Mouse (Mus musculus) gastrocnemius, postnatal 14 days (tissue): ENCODE measurements around the gene Deaf1. TPM values are rescaled to one million over a fixed set of nuclear protein-coding genes. Genes with fewer than 3 reads are reported as not detected.

Experiments
- DNase-seq: peaks from one replicate; pipeline ENCODE4 v3.0.0; 2021; ENCODE audit warnings: mixed read lengths
- intact Hi-C: fragments of 180-260 bp; cut with DNase I; formaldehyde crosslinking; loops from one replicate; pipeline ENCODE4 v1.15.1; 2025; ENCODE audit warnings: low total_unique reads
- total RNA-seq, 2 experiments: library from RNA; stranded (reverse); gene quantifications; 2 replicates each; pipeline ENCODE4 v1.2.3; 2021

Gene Deaf1
- total RNA-seq, 2 experiments from 2014 or later = 15.5 to 18.9 TPM

- intact Hi-C loops = no loop called here
- no peak for DNase-seq
These were observed 23.0 kb downstream of the Deaf1 start for GRCm38 (mm10) chr7:141304537-141304936.

DNA sequence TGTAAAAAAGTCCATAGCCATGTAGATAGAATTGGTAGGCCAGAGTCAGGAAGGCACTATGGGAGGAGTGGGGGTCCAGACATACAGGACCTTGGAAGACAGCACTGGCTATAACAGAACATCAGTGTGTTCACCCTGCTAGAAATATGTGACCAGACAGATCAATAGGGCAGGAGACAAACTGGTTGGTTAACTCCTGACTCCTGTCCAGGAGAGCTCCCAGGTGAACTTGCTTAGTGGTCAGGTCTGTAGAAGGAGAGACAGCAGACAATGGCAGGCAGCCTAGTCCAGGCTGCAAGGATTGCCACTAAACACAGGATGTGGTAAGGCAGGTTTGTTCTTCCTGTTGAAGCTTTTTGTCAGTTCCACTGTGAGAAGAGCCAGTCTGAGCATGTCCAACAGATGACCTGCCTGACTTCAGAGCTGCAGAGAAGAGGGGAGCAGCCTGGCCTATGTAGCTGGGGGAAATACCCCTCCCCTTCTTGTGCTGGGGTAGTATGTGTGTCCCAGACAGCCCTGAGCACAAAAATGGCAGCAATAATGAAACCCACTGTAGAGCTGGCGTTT lies 24.7 kb downstream of the Deaf1 start:
- intact Hi-C loops = no loop called here
- no peak for DNase-seq

GRCm38 (mm10) chr7:141301386-141301785 lies 26.1 kb downstream of the Deaf1 start:
- DNase-seq = no peak
- intact Hi-C loops = no loop called here

- DNase-seq = no peak
These were observed 28.3 kb downstream of the Deaf1 start for GRCm38 (mm10) chr7:141299175-141299574.

GRCm38 (mm10) chr7:141297926-141298650 lies 29.4 kb downstream of the Deaf1 start:
- intact Hi-C loops = no loop called here

More at GRCm38 (mm10) chr7:141299175-141299574, 28.3 kb downstream of the Deaf1 start:
- intact Hi-C loops = no loop called here

DNA sequence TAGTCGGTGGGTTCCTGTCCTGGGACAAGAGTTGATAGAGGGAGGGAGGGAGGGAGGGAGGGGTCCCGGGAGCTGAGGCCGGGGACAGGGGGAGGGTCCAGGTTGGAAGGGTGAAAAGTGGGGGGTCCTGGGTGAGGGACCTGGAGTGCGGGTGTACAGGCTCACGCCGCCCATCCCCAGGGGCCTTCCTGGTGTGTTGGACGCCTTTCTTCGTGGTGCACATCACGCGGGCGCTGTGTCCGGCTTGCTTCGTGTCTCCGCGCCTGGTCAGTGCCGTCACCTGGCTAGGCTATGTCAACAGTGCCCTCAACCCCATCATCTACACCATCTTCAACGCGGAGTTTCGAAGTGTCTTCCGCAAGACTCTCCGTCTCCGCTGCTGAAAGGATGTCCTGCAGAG lies 33.0 kb downstream of the Deaf1 start:
- DNase-seq = no peak
- intact Hi-C loops = no loop called here

More at GRCm38 (mm10) chr7:141297926-141298650, 29.4 kb downstream of the Deaf1 start:
- DNase-seq = no peak

GRCm38 (mm10) chr7:141293852-141294471 lies 33.5 kb downstream of the Deaf1 start:
- intact Hi-C loops = no loop called here

DNA sequence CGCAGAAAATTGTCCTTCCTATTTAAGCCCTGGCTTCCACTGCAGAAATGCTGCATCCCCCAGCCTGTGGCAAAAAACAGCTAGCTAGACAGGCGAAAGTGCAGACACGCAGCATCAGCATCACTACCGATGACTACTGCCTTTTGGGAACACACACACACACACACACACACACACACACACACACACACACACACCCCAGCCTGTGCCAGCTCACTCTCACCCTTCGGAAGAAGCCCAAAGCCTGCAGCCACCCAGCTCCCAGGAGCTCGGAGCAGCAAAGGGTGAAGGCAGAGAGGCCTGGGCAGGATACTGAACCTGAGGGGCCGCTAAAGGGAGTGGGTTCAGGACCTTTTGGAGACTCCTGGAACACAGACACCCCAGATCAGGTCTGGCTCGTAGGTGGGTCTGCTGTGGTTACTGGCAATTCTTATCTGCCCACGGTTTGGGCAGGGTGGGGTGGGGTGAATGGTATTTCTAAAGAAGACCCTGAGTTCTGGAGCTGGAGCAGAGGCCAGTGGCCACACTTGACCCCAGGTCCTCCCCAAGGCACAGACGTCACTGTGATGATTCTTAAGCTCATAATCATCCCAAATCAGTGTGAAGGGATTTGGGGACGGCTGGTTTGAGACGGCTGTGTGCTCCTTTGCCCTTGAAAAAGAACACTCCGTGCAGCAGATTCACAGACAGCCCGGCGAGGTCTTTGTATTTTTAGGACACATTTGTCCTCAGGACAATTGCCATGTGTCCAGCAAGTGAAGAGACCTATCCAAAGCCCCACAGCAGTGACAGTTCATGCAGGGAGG lies 34.7 kb downstream of the Deaf1 start:
- no peak for DNase-seq
- intact Hi-C loops = no loop called here

More at GRCm38 (mm10) chr7:141293852-141294471, 33.5 kb downstream of the Deaf1 start:
- DNase-seq = peak; percentile 55

DNA sequence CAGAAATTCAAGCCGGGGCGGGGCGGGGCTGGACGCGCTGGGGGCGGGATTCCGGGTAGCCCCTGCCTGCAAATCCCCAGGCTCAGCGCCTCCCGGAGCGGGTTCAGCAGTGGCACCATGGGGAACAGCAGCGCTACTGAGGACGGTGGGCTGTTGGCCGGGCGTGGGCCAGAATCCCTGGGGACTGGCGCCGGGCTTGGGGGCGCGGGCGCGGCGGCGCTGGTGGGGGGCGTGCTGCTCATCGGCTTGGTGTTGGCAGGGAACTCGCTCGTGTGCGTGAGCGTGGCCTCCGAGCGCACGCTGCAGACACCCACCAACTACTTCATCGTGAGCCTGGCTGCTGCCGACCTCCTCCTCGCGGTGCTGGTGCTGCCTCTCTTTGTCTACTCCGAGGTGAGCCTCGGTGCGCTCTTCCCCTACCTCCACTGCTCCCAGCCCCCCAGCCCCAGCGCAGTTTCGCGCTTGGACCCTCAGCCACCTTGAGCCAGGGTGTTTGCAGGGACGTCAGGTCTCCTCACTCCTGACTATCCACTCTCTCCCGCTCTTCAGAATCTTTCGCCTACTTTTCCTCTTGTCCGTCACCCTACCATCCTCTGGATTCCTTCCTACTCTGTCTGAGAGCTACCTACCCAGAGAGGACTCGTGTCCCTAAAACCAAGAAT lies 35.4 kb downstream of the Deaf1 start, which contains the start of gene Drd4:
Gene Drd4 (plus strand): TSS at position 86 of the 662 bp plus-strand sequence.
- DNase-seq = no peak
- intact Hi-C loops = no loop called here

- intact Hi-C loops = no loop called here
- no peak for DNase-seq
These were observed 39.4 kb downstream of the Deaf1 start for GRCm38 (mm10) chr7:141288042-141288441.

GRCm38 (mm10) chr7:141282756-141283155 lies 44.7 kb downstream of the Deaf1 start:
- no peak for DNase-seq
- intact Hi-C loops = no loop called here

DNA sequence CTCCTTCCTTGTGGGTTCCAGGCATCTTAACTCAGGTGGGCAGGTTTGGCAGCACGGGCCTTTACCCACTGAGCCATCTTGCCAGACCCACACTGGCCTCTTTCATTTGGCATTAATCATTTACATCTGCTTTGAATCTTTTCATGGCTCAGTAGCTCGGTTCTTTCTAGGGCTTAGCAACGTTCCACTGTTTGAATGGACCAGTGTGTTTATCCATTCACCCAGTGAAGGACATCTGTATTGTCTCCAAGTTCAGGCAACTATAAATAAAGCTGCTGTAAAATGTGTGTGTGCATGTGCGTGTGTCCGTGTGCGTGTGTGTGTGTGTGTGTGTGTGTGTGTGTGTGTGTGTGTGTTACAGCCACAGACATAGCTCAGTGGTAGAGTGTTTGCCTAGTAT lies 46.0 kb downstream of the Deaf1 start:
- intact Hi-C loops = no loop called here
- DNase-seq = no peak

- intact Hi-C loops = no loop called here
- no peak for DNase-seq
These were observed 48.5 kb downstream of the Deaf1 start, which contains the start of gene Sct for GRCm38 (mm10) chr7:141278766-141279590. Gene Sct, minus strand, starts transcription at chr7:141279133.

DNA sequence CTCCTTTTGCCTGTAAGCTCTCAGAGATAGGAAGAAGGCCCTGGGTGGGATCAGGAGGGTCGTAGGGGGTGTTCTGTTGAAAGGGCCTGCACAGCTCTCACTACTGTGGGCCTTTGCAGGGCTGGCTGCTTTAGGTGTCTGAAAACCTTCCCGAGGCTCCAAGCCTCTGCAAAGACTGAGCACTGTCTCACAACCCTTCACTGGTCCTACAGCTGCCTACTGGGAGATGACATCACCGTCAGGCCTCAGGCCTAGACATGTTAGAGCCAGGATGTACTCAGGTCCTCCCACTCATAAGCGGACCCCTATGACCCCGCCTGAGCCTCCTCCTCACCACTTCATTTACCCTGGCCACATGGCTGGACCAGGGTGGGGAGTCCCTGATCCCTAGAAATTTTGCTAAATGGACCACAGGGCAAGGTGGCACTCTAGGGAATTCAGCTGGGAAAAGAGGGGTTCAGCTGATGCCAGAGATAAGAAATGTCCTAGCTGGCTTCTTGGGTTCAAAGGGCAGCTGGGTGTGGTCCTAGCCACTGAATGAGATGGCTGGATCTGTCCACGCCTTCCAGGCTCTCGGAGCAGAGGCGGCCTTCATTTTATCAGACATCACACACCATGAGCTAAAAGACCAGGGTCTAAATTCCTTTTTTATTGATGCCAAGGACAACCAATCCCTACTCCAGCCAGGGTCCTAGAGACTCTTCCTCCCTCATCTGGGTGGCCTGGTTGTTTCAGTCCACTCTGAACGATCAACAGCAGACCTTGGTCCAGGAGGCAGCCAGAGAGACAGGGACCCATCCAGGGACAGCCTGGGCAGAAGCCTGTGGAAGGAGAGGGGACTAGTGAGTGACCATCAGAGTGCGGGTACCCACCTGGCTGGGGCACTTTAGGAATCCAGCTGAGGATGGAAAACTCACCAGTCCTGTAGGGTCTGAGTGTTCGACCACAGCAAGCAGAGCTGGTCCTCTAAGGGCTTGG lies 49.5 kb downstream of the Deaf1 start:
- no peak for DNase-seq
- intact Hi-C loops = no loop called here

DNA sequence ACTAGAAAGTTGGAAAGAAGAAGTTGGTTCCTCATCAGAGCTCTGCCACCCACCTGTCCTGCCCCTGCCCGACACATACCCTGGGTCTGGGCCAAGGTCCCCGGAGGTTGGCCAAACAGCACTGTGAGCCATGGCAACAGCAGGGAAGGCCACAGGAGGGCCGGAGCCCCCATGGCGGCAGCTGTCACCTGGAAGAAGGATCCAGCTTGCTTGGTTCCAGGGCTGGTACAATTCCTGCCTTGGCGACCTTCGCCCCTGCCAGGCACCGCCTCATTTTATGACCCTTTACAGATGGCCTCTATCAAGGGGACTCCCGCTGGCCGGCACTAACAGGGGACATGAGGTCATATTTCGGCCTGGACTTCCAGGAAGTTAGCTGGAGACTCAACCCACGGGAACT lies 50.9 kb downstream of the Deaf1 start, which contains the start of gene Cdhr5:
Gene Cdhr5 (minus strand): TSS at position 241 of the 400 bp plus-strand sequence.
- no peak for DNase-seq
- intact Hi-C loops = no loop called here

DNA sequence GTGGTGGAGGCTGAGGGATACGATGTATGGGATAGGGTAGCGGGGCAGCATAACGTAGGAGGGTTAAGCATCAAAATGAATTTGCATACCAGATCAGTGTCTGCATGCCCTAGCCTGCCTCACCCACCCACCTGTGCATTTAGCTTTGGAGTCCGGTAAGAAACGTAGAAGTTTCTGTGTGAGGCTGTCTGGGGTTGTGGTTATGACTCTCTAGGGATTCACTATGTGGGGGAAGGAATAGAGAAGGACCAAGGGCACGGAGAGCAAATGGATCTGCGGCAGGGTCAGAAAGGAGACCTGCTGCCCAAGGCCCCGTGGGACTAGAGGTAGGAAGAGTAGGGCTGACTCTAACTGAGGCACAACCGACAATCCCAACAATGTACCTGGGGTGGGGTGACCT lies 52.1 kb downstream of the Deaf1 start:
- intact Hi-C loops = no loop called here
- no peak for DNase-seq

DNA sequence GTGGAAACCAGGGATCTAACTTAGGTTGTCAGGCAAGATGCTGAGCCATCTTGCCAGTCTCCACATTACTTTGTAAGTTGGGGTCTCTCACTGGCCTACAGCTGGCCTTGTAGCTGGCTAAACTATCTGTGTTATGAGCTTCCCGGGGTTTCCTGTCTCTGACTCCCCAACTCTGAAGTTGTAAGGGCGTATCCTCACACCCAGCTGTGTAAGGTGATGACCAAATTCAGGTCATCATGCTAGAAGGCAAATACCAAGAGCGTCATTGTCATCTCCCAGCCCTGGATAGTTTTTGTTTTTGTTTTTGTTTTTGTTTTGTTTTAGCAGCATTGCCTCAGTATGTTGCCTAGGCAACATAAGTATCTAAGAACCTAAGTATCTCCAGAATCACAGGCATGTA lies 56.9 kb downstream of the Deaf1 start:
- intact Hi-C loops = no loop called here
- DNase-seq = no peak

DNA sequence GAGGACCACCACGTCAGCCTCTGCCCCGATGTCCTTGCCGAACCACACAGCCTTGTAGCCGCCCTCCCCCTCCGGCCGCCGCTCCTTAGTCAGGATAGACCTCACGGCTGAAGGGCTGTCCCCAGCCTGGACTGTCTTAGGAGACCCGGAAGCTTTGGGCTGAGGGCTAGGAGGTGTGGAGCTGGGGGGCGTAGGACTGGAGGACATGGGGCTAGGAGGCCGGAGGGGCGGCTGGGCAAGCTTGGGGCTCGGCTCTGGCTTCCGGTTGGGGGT lies 58.3 kb downstream of the Deaf1 start:
- no peak for DNase-seq
- intact Hi-C loops = no loop called here
